Mouse (Mus musculus): Measurements from ENCODE around the gene Olfr1086.

- TF ChIP-seq TCF12 (IDR thresholded peaks at IDR 0.05; ENCODE audit: low read depth, low read length) (no peak), CTCF (conservative IDR thresholded peaks at IDR 0.05 in 1 of 2, IDR thresholded peaks at IDR 0.05 in 1 of 2; ENCODE audit: low read depth in 2 of 2, low read length in 2 of 2) (no peak), POLR2AphosphoS2 (IDR thresholded peaks at IDR 0.05; ENCODE audit: low read depth, low read length) (no peak), POLR2A (IDR thresholded peaks at IDR 0.05; ENCODE audit: low read depth, low read length) (no peak), ELF1 (IDR thresholded peaks at IDR 0.05; ENCODE audit: low read depth, low read length) (no peak), MAFK (IDR thresholded peaks at IDR 0.05; ENCODE audit: insufficient replicate concordance, low read length) (no peak), USF1 (IDR thresholded peaks at IDR 0.05; ENCODE audit: low read depth, low read length) (no peak), ZNF384 (IDR thresholded peaks at IDR 0.05; ENCODE audit: low read depth, low read length) (no peak), CHD1 (IDR thresholded peaks at IDR 0.05; ENCODE audit: low read depth, low read length) (no peak)
Observed at GRCm38 (mm10) chr2:86661919-86662318, 18.0 kb downstream of the Olfr1086 start, which contains the start of gene Olfr1085.

All from CH12.LX (cell line).